Mouse (Mus musculus) telencephalon, adult 2 months (tissue): ENCODE data around the gene Stk38l.

Experiments
- DNase-seq: peaks from one replicate; pipeline ENCODE4 v3.0.0-alpha.2; 2011; ENCODE audit warnings: low read depth, low spot score

Stk38l gene

DNA sequence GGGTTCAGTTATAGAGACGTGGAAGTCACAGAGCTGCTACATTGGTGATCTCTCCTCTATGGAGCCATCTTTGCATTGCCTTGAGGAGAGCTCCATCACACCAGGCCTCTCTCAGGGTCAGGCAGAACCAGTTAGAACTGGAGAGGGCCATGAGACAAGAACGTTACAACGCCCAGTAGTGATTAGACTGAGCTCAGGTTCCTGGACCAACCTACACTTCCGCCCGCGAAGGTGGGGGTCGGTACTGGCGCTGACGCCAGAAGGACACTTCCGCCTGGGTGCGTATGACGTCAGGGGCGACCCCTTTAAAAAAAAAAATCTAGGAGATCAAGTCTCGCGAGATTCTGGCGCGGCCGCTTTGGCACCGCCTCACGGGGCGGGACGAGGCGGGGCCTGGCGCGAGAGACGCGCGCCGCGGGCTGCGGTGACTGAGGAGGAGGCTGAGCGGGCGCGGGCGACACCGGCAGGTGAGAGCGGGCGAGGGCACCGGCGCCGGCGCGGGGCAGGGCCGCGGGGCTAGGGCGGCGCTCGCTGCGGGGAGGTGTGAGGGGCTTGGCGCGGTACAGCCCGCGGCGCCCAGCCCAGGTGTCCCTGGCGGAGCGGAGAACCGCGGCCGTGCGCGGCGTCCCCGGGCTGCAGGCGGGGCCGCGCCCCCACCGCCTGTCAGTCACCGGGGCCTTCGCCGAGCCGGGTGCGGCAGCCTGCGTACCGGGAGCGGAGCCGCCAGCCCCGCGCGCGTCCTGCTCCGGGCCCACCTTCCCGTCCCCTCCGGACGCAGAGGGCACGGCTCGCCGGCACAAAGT, at the start of gene Stk38l:
Stk38l (plus strand) TSS at position 415 of the 803 bp plus-strand sequence.
- DNase-seq: peak; percentile 93

DNA sequence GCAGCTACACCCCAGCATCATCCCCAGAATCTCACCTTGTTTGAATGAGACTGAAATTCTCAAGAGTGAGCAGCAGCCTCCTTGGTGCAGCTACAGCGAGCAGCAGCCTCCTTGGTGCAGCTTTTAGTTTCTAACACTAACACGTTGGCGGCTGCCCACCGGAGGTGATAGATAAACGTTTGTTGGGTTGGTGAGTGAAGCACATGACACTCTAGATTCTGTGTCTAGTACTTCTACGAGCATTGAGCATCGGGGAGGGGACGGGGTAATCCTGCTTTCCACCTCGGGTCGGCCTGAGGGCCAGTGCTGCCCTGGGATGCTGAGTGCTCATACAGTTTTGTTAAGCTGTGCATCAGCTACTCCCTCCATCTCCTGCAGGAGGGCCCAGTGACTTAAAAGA, 47.9 kb upstream of the Stk38l start:
- no peak for DNase-seq

DNA sequence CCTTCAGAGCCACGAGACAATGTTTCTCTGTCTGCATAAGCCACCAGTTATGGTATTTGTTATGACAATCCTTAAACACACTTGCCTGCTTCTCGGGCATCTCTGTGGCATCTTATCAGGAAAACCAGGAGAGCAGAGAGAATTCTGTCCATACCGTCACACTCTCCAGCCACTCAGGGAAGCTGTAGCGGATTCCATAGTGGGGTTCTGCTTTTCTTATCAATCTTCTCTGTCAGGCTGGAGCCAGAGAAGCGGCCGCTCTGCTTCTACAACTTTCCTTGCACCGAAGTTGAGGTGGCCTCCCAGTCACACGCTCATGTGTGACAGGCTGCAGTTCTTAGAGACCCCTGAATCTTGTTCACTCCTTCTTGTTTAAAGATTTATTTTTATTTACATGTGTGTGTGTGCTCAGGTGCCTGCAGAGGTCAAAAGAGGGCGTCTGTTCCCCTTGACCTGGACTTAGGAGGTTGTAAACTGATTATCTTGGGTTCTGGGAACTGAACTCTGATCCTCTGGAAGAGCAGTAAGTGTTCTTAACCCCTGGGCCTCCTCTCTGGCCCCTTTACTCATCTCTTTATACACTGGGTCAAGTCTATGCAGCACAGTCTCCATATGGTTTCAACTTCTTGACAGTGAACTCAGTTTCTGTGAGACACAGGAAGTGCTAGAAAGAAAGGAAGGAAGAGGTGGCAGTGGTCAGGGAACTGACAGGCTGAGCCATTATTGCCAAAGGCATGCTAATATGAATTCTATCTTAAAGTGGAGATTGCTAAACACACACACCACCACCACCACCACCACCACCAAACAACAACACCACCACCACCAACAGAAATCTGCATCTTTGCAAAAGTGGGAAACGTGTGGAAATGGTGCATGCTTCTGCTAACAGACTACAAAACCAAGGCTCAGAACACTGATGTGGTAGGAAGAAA, 46.4 kb upstream of the Stk38l start:
- DNase-seq: no peak

DNA sequence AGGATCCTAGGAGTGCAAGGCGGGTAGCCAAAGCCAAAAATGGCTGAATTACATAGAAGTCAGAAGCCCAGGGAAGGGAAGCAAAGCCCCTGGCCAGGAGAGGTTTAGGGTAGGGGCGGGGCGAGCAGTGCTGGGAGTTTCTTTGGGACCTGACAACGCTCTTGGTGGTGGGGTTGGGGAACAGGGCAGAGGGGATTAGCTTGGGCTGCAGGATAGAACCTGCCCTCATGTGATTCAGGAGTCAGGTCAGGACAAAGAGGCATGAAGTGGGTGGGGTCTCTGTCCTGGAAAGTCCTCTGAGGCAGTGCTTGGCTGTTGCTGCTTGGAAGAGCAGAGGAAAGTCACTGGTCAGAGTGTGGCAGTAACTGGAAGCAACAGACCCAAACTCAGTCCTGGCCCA, 40.9 kb upstream of the Stk38l start:
- DNase-seq: no peak

DNA sequence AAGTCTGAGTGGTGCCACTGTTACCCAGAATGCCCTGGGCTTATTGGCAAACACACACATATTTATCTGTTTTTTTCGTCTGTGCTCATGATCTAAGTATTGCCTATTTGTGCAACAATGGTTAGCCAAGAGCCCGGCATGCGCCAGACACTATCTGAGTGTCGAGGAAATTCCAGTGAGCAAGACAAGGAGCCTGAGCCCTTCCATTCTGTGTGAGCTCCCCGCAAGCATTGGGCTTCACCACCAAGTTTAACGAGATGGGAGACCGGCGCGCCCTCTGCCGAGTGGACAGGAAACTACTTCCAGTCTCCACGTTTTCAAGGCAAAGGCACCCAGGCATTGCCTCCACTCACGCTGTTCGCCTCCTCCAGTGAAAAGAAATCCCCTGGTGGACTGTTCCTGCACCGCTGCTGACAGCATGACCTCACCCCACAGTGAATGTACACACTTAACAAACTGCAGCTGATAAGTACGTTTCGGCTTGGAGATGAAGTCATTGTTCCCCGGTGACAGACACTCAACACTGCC, 39.0 kb upstream of the Stk38l start:
- DNase-seq: no peak

DNA sequence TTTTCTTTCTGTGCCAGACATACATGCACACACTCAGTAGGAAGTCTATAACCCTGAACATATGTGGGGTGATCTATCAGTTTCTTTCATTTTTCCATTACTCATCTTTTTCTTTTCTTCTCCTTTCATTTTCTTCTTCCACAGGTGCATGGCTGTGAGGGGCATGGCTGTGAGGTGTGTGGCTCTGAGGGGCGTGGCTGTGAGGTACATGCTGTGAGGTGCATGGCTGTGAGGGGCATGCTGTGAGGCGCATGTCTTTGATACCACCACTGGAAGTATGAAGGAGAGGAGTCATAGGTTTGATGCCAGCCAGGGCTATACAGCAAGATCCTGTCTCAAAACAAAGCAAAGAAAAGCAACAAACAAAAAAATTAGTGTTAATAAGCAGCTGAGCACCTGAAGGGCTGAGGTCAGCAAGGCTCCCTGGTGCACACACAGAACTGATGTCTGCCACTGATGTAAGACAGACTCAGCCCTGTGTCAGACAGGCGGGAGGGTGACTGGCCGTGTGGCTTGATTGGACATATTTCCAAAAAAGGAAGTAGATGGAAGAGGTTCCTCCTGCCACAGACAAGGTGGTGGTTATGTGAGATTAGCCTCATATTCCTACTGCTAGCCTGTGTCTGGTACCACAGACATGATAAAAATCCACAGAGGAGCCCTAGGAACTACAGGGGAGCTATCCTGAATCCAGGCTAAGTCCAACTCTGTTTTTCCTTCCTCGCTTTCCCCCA, 38.2 kb upstream of the Stk38l start:
- DNase-seq: no peak

DNA sequence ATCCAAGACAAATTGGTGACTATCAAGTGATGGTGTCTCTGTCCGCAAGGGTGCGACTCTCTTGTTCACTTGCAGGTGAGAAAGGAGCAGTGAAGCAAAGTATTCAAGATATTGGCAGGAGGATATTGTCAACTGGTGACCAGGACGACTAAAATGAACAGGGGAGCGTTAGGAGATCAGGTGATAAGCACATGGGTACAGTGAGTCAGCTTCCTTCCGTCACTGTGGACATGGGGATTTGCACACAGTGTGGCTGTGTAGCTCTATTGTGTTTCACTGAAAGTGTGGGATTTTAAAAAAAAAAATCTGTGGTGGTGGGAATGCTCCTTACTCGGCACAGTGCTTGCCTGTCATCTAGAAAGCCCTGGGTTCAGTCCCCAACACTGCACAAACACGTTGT, 36.8 kb upstream of the Stk38l start:
- DNase-seq: no peak

DNA sequence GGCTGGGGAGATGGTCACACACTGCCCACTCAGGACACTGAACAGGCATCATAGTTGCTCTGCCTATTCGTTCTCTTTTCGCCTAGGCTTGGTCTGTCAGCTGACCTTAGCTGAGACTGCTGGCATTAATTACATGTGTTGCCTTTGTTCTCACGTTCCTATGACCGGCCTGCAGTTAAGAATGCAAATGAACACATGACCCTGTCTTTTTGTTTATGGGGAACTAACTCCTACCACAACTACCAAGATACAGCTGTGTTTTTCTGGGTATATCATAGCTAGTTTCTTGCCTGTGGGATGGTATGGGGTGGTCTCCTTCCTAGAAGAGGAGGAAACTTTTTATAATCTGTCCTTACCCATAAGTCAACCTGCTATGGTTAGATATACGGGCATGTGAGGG, 35.9 kb upstream of the Stk38l start:
- no peak for DNase-seq

DNA sequence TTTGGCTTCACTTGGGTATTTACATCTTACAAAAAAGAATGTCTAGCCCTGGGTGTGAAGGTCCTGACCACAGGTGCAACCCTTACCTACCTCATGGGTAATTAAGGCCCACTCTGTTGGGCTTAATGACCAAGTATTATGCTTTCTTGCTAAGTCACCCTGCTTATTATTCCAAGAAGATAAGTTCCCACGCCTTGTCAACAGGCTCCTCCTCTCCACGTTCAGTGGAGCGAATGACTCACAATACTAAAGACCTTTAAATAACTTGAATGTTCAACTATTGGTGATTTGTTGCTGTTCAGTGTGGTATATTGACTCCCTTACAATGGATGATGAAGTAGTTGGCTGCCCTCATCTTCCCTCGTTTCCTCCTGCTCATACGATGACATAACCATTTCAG, 27.0 kb upstream of the Stk38l start:
- DNase-seq: no peak

DNA sequence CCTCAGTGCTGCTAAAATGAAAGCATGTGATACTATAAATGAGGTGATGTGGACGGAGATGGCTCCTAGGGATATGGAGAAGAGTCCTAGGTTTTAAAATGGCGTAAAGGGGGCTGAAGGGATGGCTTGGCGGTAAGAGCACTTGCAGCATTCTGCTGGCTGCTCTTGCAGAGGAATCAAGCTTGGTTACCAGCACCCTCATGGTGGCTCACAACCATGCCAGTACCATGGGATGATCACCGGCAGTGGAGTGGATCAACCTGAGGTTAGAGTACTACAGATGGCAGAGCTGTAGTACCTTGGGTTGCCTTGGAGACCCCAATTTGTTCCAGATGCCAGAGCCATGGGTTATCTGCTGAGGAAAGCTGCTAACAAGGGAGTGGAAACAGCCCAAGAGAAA, 26.4 kb upstream of the Stk38l start:
- DNase-seq: no peak

DNA sequence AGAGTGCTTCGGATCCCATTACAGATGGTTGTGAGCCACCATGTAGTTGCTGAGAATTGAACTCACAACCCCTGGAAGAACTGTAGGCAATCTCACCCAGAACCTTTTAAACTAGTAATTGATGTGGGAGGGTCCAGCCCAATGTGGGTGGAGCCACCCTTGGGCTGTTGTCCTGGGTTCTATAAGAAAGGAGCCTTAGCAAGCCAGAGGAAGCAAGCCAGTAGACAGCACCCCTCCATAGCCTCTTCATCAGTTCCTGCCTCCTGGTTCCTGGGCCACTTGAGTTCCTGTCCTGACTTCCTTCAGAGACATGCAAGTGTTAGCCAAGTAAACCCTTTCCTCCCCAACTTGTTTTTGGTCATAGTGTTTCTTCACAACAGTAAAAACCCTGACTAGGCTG, 24.3 kb upstream of the Stk38l start:
- no peak for DNase-seq

DNA sequence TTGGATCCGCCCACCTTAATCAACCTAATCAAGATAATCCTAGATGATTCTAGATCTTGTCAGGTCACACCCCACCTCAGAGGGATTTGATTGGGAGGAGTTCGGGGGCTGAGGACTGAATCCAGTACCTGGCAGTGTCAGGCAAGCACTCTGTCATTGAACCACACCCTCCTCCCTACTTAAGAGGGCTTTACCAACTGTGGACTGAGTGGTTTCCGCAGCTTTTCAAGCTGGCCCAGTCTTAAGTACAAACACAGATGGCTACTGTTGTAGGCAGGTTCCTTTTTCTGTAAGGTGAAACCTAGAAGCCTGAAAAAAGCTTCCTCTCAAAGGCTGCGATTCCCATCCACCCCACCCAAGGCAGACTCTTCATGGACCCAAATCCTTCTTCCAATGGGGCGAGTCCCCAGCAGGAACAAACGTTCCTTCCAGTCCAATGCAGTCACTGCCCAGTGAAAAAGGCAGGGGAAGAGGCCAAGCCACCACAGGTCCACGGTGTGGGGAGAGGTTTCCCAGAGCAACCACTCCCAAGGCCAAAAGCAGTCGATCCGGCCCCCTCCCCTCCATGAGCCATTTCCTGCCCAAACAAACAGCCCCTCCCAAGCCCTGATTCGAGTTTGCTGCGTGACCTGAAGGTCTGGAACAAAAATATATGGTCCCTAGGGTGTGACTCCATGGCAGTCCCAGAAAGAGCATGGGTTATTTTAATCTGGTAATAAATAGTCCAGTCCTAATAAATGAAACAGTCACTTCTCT, 22.5 kb upstream of the Stk38l start:
- no peak for DNase-seq

DNA sequence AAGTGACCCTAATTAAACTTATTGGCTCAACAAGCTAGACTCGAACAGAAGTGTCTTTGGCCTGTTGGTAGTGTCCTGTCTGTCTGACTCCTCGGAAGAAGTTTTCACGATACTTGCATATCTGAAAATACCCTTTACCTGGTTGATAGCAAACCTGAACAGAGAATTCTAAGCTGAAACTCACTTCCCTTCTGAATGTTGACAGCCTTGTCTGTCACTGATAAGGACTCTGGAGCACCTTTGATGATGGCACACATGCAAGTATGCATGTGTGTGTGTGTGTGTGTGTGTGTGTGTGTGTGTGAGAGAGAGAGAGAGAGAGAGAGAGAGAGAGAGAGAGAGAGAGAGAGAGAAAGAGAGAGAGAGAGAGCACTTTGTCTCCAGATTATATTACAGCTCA, 21.4 kb upstream of the Stk38l start:
- no peak for DNase-seq

DNA sequence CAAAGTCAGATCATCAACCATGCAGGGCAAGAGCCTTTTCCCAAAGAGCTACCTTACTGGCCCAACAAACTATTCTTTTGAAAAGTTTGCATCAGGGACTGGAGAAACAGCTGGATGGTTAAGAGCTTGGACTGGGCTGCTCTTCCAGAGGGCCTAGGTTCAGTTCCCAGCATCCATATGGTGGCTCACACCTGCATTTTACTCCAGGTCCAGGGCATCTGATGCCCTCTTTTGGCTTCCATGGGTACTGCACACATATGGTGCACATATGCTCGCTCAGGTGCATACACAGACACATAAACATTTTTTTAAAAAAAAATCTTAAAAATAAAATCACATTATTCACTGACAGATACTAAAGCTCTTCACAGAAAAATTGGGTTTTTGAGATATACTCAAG, 19.2 kb upstream of the Stk38l start:
- no peak for DNase-seq

DNA sequence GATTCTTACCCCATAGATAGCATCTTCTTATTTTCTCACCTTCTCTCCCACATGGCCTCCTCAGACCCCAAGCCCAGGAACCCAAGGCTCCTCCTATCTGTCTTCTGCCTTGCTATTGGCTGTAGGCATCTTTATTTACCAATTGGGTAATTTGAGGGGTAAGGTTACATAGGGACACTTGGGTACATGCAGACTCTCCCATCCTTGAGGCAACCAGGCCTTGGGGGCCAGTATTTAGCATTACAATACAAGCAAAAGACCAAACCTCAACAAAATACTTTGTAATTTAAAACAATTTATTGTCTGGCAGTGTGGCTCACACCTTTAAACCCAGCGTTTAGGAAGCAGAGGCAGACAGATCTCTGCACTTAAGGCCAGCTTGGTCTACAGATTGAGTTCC, 5.2 kb upstream of the Stk38l start:
- DNase-seq: no peak

DNA sequence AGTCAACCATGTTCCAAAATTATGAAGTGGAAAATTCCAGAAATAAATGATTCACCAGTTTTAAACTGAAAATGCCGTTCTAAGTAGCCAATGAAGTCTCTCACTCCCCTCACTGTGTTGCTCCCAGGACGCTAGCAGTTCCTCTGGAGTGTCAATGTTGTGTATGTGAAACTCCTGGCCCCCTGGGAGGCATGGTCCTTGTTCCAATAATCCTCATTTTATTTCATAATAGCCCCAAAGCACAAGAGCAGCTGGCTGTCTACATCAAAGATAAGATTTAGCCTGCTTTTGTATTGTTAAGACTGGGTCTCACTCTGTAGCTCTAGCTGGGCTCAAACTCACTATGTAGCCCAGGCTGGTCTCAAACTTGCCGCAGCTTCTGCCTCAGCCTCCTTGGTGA, 990 bp upstream of the Stk38l start:
- DNase-seq: no peak

DNA sequence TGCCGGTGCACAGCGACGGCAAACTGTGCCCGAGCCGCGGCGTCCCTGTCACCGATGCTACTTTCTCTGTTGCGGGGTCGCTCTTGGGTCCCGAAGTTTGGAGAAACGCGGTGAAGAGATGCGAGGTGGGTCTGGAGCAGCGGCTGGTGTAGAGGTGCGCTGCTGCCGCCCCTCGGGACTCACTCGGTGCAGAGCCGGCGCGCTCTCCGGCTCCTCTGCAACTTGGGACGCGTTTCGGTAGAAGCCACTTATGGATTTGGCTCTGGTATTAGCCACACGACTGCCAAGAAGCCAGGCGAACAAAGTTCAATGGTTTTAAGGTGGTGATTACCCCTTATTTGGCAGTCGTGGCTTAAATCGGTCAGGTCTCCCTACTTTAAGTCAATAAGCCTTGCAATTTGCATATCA, 593 bp downstream of the Stk38l start:
- DNase-seq: no peak

DNA sequence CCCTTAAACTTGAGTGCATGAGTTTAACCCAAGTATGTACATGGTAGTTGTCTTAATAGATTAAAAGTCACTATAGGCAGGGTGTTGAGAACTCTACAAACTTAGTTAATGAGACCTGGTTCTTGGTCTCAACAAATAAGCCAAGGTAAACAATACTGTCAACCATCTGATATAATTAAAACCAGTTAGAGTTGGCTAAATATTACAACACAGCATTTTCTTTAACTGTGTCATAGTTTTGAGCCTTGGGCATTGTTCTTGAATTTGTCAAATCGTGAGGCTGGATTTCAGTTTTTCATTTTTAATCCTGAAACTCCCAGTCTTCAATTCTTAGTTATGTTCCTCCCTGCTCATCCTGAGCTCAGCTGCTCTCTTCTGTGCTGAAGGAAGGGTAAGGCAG, 6.2 kb downstream of the Stk38l start:
- DNase-seq: no peak

DNA sequence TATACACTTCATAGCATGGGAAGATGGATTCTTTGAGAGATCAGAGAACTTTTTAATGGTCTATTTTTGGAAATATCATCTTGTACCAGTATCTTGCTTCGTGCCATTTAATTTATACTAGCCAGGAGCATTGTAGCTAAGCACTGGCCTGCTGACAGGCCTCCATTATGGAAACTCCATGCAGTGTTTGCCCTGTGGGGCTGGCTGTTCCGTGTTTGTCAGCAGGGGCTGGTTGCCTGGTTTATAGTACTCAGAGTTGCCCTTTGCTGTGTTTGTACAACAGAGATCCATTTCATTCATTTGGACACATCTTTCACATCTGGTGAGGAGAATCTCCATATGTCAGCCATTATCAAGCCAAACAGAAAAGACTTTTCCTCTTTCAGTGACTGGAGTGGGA, 6.9 kb downstream of the Stk38l start:
- no peak for DNase-seq

DNA sequence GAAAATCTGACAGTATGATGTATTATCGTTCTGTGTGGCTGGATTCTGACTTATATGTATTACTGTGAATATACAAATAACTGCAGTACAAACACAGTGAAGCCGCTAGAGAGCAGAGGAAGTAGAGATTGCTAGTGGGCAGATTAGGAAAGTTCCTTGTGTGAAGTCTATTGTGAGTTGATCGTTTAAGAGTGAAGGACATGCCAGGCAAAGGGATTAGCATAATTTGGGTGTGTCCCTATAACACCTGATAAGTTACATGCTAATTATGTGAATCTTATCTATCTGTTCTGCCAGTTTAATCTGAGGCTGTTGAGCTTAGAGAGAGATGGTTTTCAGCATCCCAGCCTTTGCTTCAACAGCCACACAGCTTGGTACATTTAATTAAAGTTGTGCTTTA, 7.4 kb downstream of the Stk38l start:
- no peak for DNase-seq

DNA sequence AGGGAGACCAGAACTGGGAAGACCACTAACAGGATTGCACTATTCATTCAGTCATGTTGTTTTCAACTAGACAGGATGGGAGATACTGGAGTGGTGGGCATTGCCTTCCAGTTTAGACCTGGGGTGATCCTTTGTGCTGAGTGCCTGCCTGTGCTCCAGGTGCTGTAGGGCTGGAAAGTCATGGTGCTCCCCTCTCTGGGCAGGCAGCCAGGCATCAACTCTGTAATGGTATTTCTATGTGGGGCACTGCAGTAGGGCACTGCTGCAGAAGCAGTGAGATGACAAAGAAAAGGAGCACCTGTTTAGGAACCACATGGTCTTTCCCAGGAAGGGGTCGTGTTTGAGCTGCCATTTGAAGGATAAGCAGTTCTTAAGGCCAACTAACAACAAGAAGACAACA, 7.9 kb downstream of the Stk38l start:
- no peak for DNase-seq
